Mouse (Mus musculus) C2C12 (cell line): Measurements from ENCODE around the gene 9330182L06Rik. TPM values are rescaled to one million over a fixed set of nuclear protein-coding genes. Genes with fewer than 3 reads are reported as not detected.

ENCODE experiments used
- H3K27me3 ChIP-seq: one replicate; pipeline ENCODE4 v1.6.1; 2011; ENCODE audit not compliant: control insufficient read depth, insufficient read depth, insufficient read length
- H3K36me3 ChIP-seq: one replicate; pipeline ENCODE4 v1.6.1; 2011; ENCODE audit not compliant: control insufficient read depth, insufficient read depth
- H3K4me3 ChIP-seq: one replicate; pipeline ENCODE4 v1.5.1; 2011; ENCODE audit warnings: mild to moderate bottlenecking, control low read depth; ENCODE audit not compliant: poor library complexity, insufficient read depth, severe bottlenecking
- H3K79me2 ChIP-seq: one replicate; pipeline ENCODE4 v1.6.1; 2011; ENCODE audit not compliant: control insufficient read depth, insufficient read depth
- H3K79me3 ChIP-seq: one replicate; pipeline ENCODE4 v1.6.1; 2011; ENCODE audit warnings: low read depth, control low read depth
- H3ac ChIP-seq: one replicate; pipeline ENCODE3; 2011; ENCODE audit warnings: low read depth; ENCODE audit not compliant: control insufficient read depth, insufficient read length
- CEBPB ChIP-seq: IDR thresholded peaks from one replicate; pipeline ENCODE4 v1.6.1; 2011; ENCODE audit warnings: low read depth, mild to moderate bottlenecking, control low read depth, moderate library complexity
- CTCF ChIP-seq: IDR thresholded peaks from one replicate; pipeline ENCODE4 v1.5.1; 2011; ENCODE audit not compliant: control insufficient read depth, insufficient read depth, insufficient read length
- FOSL1 ChIP-seq: IDR thresholded peaks from one replicate; pipeline ENCODE4 v1.8.0; 2011; ENCODE audit warnings: mild to moderate bottlenecking, low read length; ENCODE audit not compliant: poor library complexity, insufficient read depth, severe bottlenecking
- MAX ChIP-seq: IDR thresholded peaks from one replicate; pipeline ENCODE4 v1.6.1; 2011; ENCODE audit warnings: mild to moderate bottlenecking, control low read depth
- MYOD1 ChIP-seq: IDR thresholded peaks from one replicate; pipeline ENCODE4 v1.6.1; 2011; ENCODE audit warnings: low read depth; ENCODE audit not compliant: control insufficient read depth, insufficient read length
- MYOG ChIP-seq: IDR thresholded peaks from one replicate; pipeline ENCODE4 v1.6.1; 2011; ENCODE audit not compliant: control insufficient read depth, insufficient read length; ENCODE audit errors: extremely low read depth
- USF1 ChIP-seq: IDR thresholded peaks from one replicate; pipeline ENCODE4 v1.6.1; 2011; ENCODE audit warnings: low read depth, mild to moderate bottlenecking, control low read depth, moderate library complexity
- polyA plus RNA-seq: library from polyadenylated mRNA; unstranded; fragments of >200 nt; fragmentation: generic; extraction: Trizol; gene quantifications from one replicate; pipeline ENCODE4 v1.2.1, GENCODE M21; 2012; ENCODE audit warnings: missing spikeins

9330182L06Rik gene
- polyA plus RNA-seq, 1 experiment: not detected

DNA sequence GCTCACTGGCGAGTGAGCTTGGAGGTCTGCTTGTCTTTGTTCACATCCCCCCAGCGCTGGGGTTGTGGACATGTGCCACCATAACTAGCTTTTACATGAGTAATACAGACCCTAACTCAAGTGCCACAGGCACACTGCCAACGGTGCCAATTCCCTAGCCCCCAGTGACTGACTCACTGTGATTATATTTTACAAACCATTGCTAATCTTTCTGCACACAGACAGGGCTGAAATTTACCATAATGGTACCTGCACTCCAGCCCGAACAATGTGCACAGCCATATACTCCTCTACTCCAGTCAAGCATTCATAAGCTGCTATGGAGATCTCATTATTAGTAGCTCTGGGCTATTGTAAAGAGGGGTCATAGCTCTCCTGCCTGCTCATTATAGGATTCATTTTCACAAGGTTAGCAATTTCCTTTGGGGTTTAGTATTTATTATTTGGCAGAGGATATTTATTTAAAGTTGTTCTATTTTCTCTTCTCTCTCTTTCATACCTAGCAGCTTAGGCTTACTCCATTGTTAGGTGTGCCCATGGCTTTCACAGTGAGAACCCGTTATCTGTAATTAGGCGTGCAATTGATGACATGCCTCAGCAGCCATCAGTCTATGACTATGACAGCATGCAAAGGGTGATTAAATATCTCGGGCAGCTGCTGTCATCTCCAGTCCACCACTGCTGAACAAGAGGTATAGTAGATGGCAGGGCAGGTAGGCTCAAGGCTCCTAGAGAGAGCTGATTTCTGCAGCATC lies 73.0 kb downstream of the 9330182L06Rik start:
- H3K79me3 ChIP-seq: no peaks in the 10 kb centered on the region
- no peak overlapping the region for H3K4me3 ChIP-seq
- H3K36me3 ChIP-seq: no peaks in the 10 kb centered on the region
- H3ac ChIP-seq: no peak overlapping the region
- H3K27me3 ChIP-seq: no peaks in the 10 kb centered on the region
- TF ChIP-seq MAX: no peak
- TF ChIP-seq FOSL1: no peak
- no peak for TF ChIP-seq CEBPB
- TF ChIP-seq MYOG: no peak
- TF ChIP-seq MYOD1: no peak
- no peak for TF ChIP-seq USF1
- no peak for TF ChIP-seq CTCF
- H3K79me2 ChIP-seq: no peaks in the 10 kb centered on the region

- Histone ChIP-seq H3K36me3 (no peaks in the 10 kb centered on the region), H3ac (no peak overlapping the region), H3K79me2 (no peaks in the 10 kb centered on the region), H3K79me3 (no peaks in the 10 kb centered on the region), H3K27me3 (no peaks in the 10 kb centered on the region), H3K4me3 (no peak overlapping the region)
- TF ChIP-seq CTCF (no peak), CEBPB (no peak), USF1 (no peak), MYOG (no peak), FOSL1 (no peak), MAX (no peak), MYOD1 (no peak)
Observed at GRCm38 (mm10) chr5:9339511-9340173, 73.7 kb downstream of the 9330182L06Rik start.

GRCm38 (mm10) chr5:9344581-9344980 lies 78.7 kb downstream of the 9330182L06Rik start:
- no peak for TF ChIP-seq FOSL1
- no peak for TF ChIP-seq CEBPB
- no peak for TF ChIP-seq CTCF
- no peak for TF ChIP-seq MYOD1
- TF ChIP-seq USF1: no peak
- no peaks in the 10 kb centered on the region for H3K79me2 ChIP-seq
- H3ac ChIP-seq: no peak overlapping the region
- no peak overlapping the region for H3K4me3 ChIP-seq
- no peaks in the 10 kb centered on the region for H3K36me3 ChIP-seq
- no peaks in the 10 kb centered on the region for H3K27me3 ChIP-seq
- no peaks in the 10 kb centered on the region for H3K79me3 ChIP-seq

DNA sequence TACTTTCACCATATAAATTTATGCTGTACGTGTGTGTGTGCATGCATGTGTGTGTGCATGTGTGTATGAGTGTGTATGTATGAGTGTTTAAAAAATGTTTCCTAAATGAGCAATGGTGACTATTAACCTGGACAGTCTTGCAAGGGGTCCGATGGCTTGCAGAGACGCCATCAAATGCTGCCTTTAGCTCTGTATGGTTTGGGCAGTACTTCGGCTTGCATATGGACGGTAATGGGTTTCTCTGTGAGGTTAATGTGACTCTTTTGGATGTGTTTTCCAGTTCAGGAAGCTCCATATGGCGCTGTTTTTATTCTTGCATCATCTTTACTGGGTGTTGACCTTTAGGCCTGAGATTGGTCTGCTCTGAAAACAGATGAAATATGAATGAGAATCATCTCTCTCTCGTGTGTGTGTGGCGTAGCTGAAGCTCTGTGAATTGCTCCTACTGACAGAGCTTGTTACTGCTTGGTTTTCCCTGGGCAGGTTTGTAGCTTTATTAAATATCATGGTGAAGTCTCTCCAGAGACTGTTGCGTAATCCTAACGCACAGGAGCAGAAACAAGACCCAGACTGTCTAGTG lies 79.2 kb downstream of the 9330182L06Rik start:
- TF ChIP-seq CTCF: no peak
- TF ChIP-seq CEBPB: no peak
- TF ChIP-seq MAX: no peak
- no peak for TF ChIP-seq FOSL1
- no peak for TF ChIP-seq MYOG
- no peak for TF ChIP-seq USF1
- TF ChIP-seq MYOD1: no peak
- Histone ChIP-seq H3K36me3 (no peaks in the 10 kb centered on the region), H3ac (no peak overlapping the region), H3K4me3 (no peak overlapping the region), H3K79me2 (no peaks in the 10 kb centered on the region), H3K27me3 (no peaks in the 10 kb centered on the region), H3K79me3 (no peaks in the 10 kb centered on the region)

DNA sequence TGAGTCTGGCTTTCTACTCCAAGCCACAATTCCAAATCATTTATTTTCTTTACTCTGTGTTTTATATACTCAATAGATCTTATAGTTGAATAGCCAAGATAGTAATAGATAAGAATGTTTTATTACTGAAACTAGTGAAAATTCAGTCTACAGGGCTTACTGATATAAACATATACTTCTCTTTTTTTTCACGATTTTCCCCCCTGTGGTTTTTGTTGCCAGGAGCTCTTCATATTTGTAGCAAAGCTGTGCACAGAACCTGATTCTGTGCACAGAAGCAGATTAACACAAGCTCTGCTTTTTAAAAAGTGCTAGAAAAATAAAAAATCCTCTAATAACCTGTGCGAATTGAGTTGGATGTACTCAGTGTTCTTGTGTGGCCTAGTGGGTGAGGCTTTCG lies 79.7 kb downstream of the 9330182L06Rik start:
- Histone ChIP-seq H3K79me3 (no peaks in the 10 kb centered on the region), H3K36me3 (no peaks in the 10 kb centered on the region), H3K79me2 (no peaks in the 10 kb centered on the region), H3ac (no peak overlapping the region), H3K4me3 (no peak overlapping the region), H3K27me3 (no peaks in the 10 kb centered on the region)
- TF ChIP-seq MAX (no peak), CTCF (no peak), USF1 (no peak), MYOD1 (no peak), FOSL1 (no peak), MYOG (no peak), CEBPB (no peak)
